Mouse (Mus musculus) liver, embryonic 14 days (tissue): ENCODE data around the gene Oit1. TPM values are rescaled to one million over a fixed set of nuclear protein-coding genes. Genes with fewer than 3 reads are reported as not detected.

Source experiments
- polyA plus RNA-seq: library from polyadenylated mRNA; depleted of rRNA; stranded (reverse); fragments of >200 nt; gene quantifications from 2 replicates; pipeline ENCODE4 v1.2.3, GENCODE M21; 2012; rRNA removed

Gene Oit1
- not detected in 2 replicates for polyA plus RNA-seq

DNA sequence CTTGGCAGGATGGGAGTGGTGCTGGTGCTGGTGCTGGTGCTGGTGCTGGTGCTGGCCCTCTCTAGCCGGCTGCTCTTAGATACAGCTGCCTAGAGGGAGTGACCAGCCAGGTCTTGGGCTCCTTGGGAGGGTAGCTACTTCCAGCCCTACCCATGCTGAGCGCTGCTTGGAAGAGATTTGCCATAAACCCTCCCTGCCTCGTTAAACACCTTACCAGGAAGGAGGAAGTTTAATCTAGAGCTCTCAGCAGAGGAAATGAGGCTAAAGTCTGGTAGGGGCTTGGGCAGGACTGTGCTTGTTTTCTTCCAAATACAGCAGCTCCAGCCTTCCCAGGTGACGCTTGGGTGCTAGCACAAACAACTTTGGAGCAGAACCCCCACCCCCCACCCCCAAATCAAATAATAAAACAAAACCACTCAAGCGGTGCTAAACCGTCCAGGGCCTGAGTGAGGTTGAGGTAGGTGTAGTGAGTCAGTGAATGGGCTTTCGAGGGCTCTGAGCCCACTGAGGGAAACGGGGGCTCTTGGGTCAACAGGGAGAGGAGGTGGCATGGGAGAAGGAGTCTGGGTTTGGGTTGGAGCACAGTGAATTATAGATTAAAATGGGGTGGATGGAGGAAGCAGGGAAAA, at the start of gene Oit1:
Gene Oit1 (minus strand): TSS at position 70 of the 629 bp plus-strand sequence.

DNA sequence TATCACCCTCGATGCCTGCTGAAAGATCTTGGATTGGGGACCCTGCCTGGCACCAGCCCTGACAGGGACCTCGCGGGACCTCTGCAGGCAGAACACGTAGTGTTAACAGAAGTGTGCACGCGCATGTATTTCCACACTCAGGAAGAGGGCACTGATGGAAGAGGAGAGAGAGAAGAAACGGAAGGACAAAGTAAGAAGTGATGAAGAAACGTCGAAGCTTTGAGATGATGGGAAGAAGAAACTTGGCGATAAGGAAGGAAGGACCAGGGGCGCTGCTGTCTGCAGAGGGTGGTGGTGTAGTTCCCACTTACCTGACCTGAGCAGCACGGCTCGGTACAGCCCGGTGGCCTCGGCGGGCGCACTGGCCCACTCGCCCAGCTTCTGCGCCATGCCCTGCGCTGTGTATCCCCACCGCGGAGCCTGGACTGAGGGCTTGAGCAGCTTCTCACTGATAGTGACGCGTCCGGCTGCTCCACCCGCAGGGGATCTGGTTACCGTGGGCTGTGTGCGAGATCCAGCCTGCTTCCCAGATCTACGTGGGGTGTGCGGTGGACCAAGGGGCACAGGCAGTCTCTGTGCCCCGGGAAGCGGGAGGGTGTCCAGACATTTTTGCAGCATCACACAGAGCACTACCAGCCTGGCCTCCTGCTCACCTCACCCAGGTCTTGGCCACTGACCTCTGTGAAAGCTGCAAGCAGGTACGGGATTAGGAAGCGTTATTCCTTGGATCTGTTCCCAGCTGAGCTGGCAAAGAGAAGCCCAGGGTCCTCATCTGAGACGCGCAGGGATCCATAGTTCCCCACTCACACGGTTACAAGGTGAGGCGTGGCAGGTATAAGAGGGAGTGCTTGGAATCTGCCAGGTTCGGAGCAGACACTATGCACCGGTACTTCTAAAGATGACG, 61.1 kb downstream of the Oit1 start, which contains the start of gene Fam107a:
Gene Fam107a (minus strand): TSS at position 830 of the 904 bp plus-strand sequence.

Other genes with a start within 250 kb of the Oit1 start
- gene Pdhb, start 205.7 kb downstream of the Oit1 start, polyA plus RNA-seq = 84.3 and 86.3 TPM in 2 replicates
- 3.1 and 4.4 TPM in 2 replicates for gene Kctd6, start 164.6 kb downstream of the Oit1 start, polyA plus RNA-seq
- gene Acox2, start 119.4 kb downstream of the Oit1 start, polyA plus RNA-seq = 15.9 and 20.2 TPM in 2 replicates
- gene Fam107a, start 60.7 kb downstream of the Oit1 start, polyA plus RNA-seq = 0.05 and 0.08 TPM in 2 replicates